Mouse (Mus musculus) myocyte (in vitro differentiated cells): ENCODE data around the gene Procr. TPM values are rescaled to one million over a fixed set of nuclear protein-coding genes. Genes with fewer than 3 reads are reported as not detected.

ENCODE experiments used
- H3K27me3 ChIP-seq: one replicate; pipeline ENCODE4 v1.6.1; 2011; ENCODE audit not compliant: control insufficient read depth, insufficient read depth, insufficient read length
- H3K36me3 ChIP-seq: one replicate; pipeline ENCODE4 v1.6.1; 2011; ENCODE audit not compliant: control insufficient read depth, insufficient read depth
- H3K4me2 ChIP-seq: one replicate; pipeline ENCODE4 v1.6.1; 2011; ENCODE audit warnings: low read depth, control low read depth
- H3K4me3 ChIP-seq: one replicate; pipeline ENCODE4 v1.5.1; 2011; ENCODE audit warnings: mild to moderate bottlenecking, control low read depth, moderate library complexity
- H3K79me2 ChIP-seq: one replicate; pipeline ENCODE4 v1.6.1; 2011; ENCODE audit not compliant: control insufficient read depth, insufficient read depth
- H3ac ChIP-seq: one replicate; pipeline ENCODE4 v1.6.1; 2011; ENCODE audit not compliant: control insufficient read depth, insufficient read length
- CEBPB ChIP-seq: IDR thresholded peaks from 2 replicates; pipeline ENCODE4 v1.6.1; 2011; ENCODE audit warnings: mild to moderate bottlenecking, moderate library complexity; ENCODE audit not compliant: poor library complexity, insufficient read depth, severe bottlenecking
- E2F4 ChIP-seq: IDR thresholded peaks from one replicate; pipeline ENCODE4 v1.6.1; 2011; ENCODE audit warnings: mild to moderate bottlenecking, control low read depth, moderate library complexity; ENCODE audit not compliant: insufficient read depth
- MAX ChIP-seq: IDR thresholded peaks from one replicate; pipeline ENCODE4 v1.6.1; 2011; ENCODE audit warnings: low read depth, mild to moderate bottlenecking, control low read depth
- MYOD1 ChIP-seq, 3 experiments: IDR thresholded peaks; one replicate each; pipeline ENCODE4 v1.6.1; 2011; ENCODE audit warnings: control low read depth in 2 of 3, low read depth in 2 of 3, mild to moderate bottlenecking in 2 of 3, moderate library complexity in 1 of 3; ENCODE audit not compliant: insufficient read length in 2 of 3, control insufficient read depth in 1 of 3
- MYOG ChIP-seq, 3 experiments: IDR thresholded peaks; one replicate each; pipeline ENCODE4 v1.6.1; 2011; ENCODE audit warnings: control low read depth in 2 of 3, low read depth in 2 of 3, mild to moderate bottlenecking in 2 of 3; ENCODE audit not compliant: insufficient read length in 2 of 3, control insufficient read depth in 1 of 3, insufficient read depth in 1 of 3
- POLR2A ChIP-seq: IDR thresholded peaks from one replicate; pipeline ENCODE4 v1.6.1; 2011; ENCODE audit warnings: low read depth, mild to moderate bottlenecking, control low read depth, moderate library complexity; ENCODE audit not compliant: insufficient read length
- POLR2AphosphoS2 ChIP-seq: IDR thresholded peaks from one replicate; pipeline ENCODE4 v1.6.1; 2011; ENCODE audit warnings: low read depth, control low read depth; ENCODE audit not compliant: insufficient read length
- REST ChIP-seq: IDR thresholded peaks from one replicate; pipeline ENCODE4 v1.6.1; 2011; ENCODE audit warnings: mild to moderate bottlenecking, control low read depth, moderate library complexity; ENCODE audit not compliant: insufficient read depth, insufficient read length
- SRF ChIP-seq: IDR thresholded peaks from one replicate; pipeline ENCODE4 v1.6.1; 2011; ENCODE audit warnings: low read depth; ENCODE audit not compliant: control insufficient read depth, insufficient read length
- TCF12 ChIP-seq: IDR thresholded peaks from one replicate; pipeline ENCODE4 v1.6.1; 2011; ENCODE audit warnings: mild to moderate bottlenecking, control low read depth; ENCODE audit not compliant: poor library complexity, insufficient read depth, severe bottlenecking
- TCF3 ChIP-seq: IDR thresholded peaks from one replicate; pipeline ENCODE4 v1.6.1; 2011; ENCODE audit warnings: low read depth, control low read depth; ENCODE audit not compliant: insufficient read length
- USF1 ChIP-seq: IDR thresholded peaks from one replicate; pipeline ENCODE4 v1.6.1; 2011; ENCODE audit warnings: low read depth, mild to moderate bottlenecking, control low read depth, moderate library complexity
- polyA plus RNA-seq: library from polyadenylated mRNA; unstranded; fragments of >200 nt; fragmentation: generic; extraction: Trizol; gene quantifications from one replicate; pipeline ENCODE4 v1.2.1, GENCODE M21; 2012; ENCODE audit warnings: missing spikeins

Procr gene
- polyA plus RNA-seq, 1 experiment, result 2.7 TPM

DNA sequence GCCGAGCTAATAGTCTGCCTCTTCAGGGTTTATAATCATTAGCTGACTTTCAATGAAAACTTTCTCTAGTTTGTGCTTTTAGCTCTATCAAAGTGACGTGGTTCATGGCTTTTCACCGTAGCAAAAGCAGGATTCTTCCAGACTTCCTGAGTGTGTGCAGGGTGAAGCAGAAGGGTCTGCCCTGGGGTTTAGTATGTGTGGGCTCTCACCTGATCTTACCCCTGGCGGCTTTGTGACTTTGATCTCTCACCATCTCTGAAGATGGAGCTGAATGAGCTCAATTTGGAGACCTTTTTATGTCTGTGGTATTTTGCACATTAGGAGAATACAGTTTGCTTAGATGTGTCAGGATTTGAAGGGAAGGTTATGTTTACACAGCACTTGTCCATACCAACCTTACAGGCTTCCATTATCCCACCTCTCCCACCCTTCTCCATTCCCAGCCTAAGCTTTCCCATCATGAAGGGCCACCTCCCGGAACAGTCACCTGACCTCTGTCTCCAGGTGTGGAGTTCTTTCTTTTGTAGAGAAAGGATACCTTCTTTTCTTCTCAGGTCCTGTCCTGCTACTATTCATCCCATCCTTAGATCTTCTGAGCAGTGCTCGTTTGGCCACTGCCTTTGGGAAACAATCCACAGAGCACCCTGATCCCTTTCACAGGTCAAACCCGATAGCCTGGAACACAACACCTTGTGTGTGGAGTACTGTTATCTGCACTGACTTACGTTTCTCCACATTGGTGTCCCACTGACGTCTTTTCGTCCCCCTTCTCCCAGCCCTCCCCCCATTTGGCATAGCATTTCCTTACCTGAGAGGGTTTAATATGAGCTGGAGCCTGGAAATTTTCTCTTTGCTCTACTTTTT lies 26.1 kb downstream of the Procr start:
- no peaks in the 10 kb centered on the region for H3K79me2 ChIP-seq
- H3ac ChIP-seq, result no peak overlapping the region
- TF ChIP-seq TCF3 (no peak), MYOD1 (IDR thresholded peaks at IDR 0.05; ENCODE audit: control insufficient read depth in 1 of 3, insufficient read length in 2 of 3, low read depth in 2 of 3) (no peak), REST (no peak), MAX (no peak), SRF (no peak), POLR2AphosphoS2 (no peak), MYOG (IDR thresholded peaks at IDR 0.05; ENCODE audit: control insufficient read depth in 1 of 3, insufficient read depth in 1 of 3, insufficient read length in 2 of 3, low read depth in 2 of 3) (no peak), TCF12 (no peak)
- H3K4me3 ChIP-seq, result no peak overlapping the region
- no peak overlapping the region for H3K4me2 ChIP-seq
- H3K27me3 ChIP-seq, result peaks cover 79% of the 10 kb centered on the region
- H3K36me3 ChIP-seq, result no peaks in the 10 kb centered on the region

DNA sequence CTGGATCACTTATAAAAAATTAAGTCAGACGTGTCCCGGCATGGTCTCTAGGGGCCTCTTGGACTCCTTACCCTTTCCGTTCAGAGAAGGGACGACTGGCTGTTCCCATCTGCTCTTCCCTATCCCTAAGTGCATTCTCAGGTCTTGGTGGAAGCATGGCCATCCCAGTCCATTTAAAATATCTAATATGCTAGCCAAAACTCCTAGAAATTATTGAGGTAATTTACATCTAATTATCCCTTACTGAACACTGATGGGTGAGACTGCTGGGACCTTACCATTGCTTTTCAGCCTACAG lies 26.7 kb downstream of the Procr start:
- Histone ChIP-seq H3K79me2 (no peaks in the 10 kb centered on the region), H3K36me3 (no peaks in the 10 kb centered on the region), H3K4me2 (no peak overlapping the region), H3K27me3 (peaks cover 81% of the 10 kb centered on the region), H3K4me3 (no peak overlapping the region), H3ac (no peak overlapping the region)
- TF ChIP-seq E2F4 (no peak), POLR2AphosphoS2 (no peak), SRF (no peak), TCF12 (no peak), TCF3 (no peak), MYOG (IDR thresholded peaks at IDR 0.05; ENCODE audit: control insufficient read depth in 1 of 3, insufficient read depth in 1 of 3, insufficient read length in 2 of 3, low read depth in 2 of 3) (no peak), POLR2A (no peak), CEBPB (no peak), MAX (no peak), REST (no peak), USF1 (no peak), MYOD1 (IDR thresholded peaks at IDR 0.05; ENCODE audit: control insufficient read depth in 1 of 3, insufficient read length in 2 of 3, low read depth in 2 of 3) (no peak)

DNA sequence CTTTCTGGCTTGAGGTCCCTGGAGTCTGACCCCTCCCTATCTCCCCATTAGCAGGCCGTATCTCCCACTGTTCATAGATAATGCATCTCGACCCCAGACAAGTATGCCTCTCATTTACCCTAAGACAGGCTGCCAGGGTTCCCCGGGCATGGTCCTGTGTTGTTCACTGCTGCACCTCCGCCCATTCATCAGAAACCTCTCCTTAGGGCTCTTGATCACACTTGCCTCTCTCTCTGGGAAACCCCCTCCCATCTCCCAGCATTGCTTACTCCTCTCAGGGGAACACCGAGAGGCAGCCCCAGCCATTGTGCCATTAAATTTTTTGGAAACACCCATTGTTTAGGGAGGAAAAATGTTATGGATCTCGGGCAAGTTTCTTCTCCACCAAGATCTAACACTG lies 27.1 kb downstream of the Procr start:
- H3K36me3 ChIP-seq, result no peaks in the 10 kb centered on the region

DNA sequence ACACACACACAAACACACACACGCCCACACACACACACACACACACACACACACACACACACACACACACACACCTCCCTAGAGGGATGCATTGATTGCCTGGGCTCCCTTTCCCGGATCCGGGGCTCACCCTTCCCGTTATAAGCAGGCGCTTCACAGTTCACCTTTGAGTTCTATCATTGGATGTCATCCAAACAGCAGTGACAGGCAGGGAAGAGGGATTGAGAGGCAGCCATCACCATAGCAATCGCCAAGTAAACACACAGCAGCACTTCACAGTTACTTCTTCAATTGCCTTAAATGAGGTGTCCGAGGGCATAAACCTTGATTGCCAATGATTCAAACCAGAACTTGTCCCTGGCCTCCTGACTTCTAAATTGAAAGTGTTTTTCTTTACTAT lies 28.1 kb downstream of the Procr start:
- Histone ChIP-seq H3K4me2 (no peak overlapping the region), H3K36me3 (no peaks in the 10 kb centered on the region), H3K79me2 (no peaks in the 10 kb centered on the region), H3K27me3 (peaks cover 71% of the 10 kb centered on the region), H3ac (no peak overlapping the region), H3K4me3 (no peak overlapping the region)
- no peak for TF ChIP-seq USF1
- TF ChIP-seq POLR2A, result no peak
- no peak for TF ChIP-seq E2F4
- no peak for TF ChIP-seq MYOD1 (IDR thresholded peaks at IDR 0.05; ENCODE audit: control insufficient read depth in 1 of 3, insufficient read length in 2 of 3, low read depth in 2 of 3)
- TF ChIP-seq SRF, result no peak
- TF ChIP-seq POLR2AphosphoS2, result no peak
- no peak for TF ChIP-seq TCF3
- TF ChIP-seq MAX, result no peak
- TF ChIP-seq TCF12, result no peak
- TF ChIP-seq REST, result no peak
- no peak for TF ChIP-seq MYOG (IDR thresholded peaks at IDR 0.05; ENCODE audit: control insufficient read depth in 1 of 3, insufficient read depth in 1 of 3, insufficient read length in 2 of 3, low read depth in 2 of 3)
- no peak for TF ChIP-seq CEBPB

More for the DNA sequence above, 27.1 kb downstream of the Procr start:
- no peak overlapping the region for H3ac ChIP-seq
- no peaks in the 10 kb centered on the region for H3K79me2 ChIP-seq
- no peak for TF ChIP-seq USF1
- TF ChIP-seq POLR2A, result no peak
- TF ChIP-seq CEBPB, result no peak
- TF ChIP-seq SRF, result no peak
- no peak for TF ChIP-seq TCF3
- no peak for TF ChIP-seq MYOG (IDR thresholded peaks at IDR 0.05; ENCODE audit: control insufficient read depth in 1 of 3, insufficient read depth in 1 of 3, insufficient read length in 2 of 3, low read depth in 2 of 3)
- no peak for TF ChIP-seq POLR2AphosphoS2
- no peak for TF ChIP-seq E2F4
- no peak for TF ChIP-seq MYOD1 (IDR thresholded peaks at IDR 0.05; ENCODE audit: control insufficient read depth in 1 of 3, insufficient read length in 2 of 3, low read depth in 2 of 3)
- TF ChIP-seq TCF12, result no peak
- TF ChIP-seq REST, result no peak
- no peak for TF ChIP-seq MAX
- H3K4me3 ChIP-seq, result no peak overlapping the region
- H3K4me2 ChIP-seq, result no peak overlapping the region
- peaks cover 82% of the 10 kb centered on the region for H3K27me3 ChIP-seq
